Mouse (Mus musculus) liver, embryonic 14.5 days (tissue): ENCODE results near the gene Klri2. TPM values are rescaled to one million over a fixed set of nuclear protein-coding genes. Genes with fewer than 3 reads are reported as not detected.

Experiments
- ATAC-seq: fragments of 200-750 bp; cut with Nextera tagmentation; 2 replicates; pipeline ENCODE4 v1.8.0; 2017; ENCODE audit warnings: moderate number of reproducible peaks, mild to moderate bottlenecking, moderate library complexity; ENCODE audit not compliant: insufficient read depth
- DNase-seq, 3 experiments: peaks; one replicate each; pipeline ENCODE4 v3.0.0-alpha.2; 2012 to 2013; ENCODE audit warnings: low read depth in 3 of 3, low spot score in 3 of 3
- H3K27ac ChIP-seq: fragments of 300-500 bp; sonication (generic); 2 replicates; pipeline ENCODE4 v1.5.1; 2014; ENCODE audit warnings: moderate library complexity, mild to moderate bottlenecking, control low read depth, inconsistent platforms
- H3K27me3 ChIP-seq: fragments of 300-500 bp; sonication (generic); 2 replicates; pipeline ENCODE4 v1.6.1; 2014; ENCODE audit warnings: mild to moderate bottlenecking, low read length, moderate library complexity; ENCODE audit not compliant: control insufficient read depth, insufficient read depth
- H3K36me3 ChIP-seq: fragments of 300-500 bp; sonication (generic); replicated peaks from 2 replicates; pipeline ENCODE4 v1.6.1; 2014; ENCODE audit warnings: low read depth; ENCODE audit not compliant: control insufficient read depth, insufficient read depth
- H3K4me1 ChIP-seq, 2 experiments: fragments of 200-500 bp in 1 of 2; fragments of 300-500 bp in 1 of 2; sonication (generic) in 1 of 2; replicated peaks; 2 replicates each; pipeline ENCODE4 v1.6.1; 2012 to 2014; ENCODE audit warnings: antibody characterized with exemption in 1 of 2, inconsistent platforms in 1 of 2, low read length in 1 of 2; ENCODE audit not compliant: control insufficient read depth in 2 of 2, insufficient read depth in 2 of 2
- H3K4me2 ChIP-seq: fragments of 300-500 bp; sonication (generic); 2 replicates; pipeline ENCODE4 v1.6.1; 2014; ENCODE audit warnings: low read depth, mild to moderate bottlenecking, control low read depth, moderate library complexity
- H3K4me3 ChIP-seq, 2 experiments: fragments of 200-500 bp in 1 of 2; fragments of 300-500 bp in 1 of 2; sonication (generic) in 1 of 2; 2 replicates each; pipeline ENCODE4 v1.5.1; 2012 to 2014; ENCODE audit warnings: low read depth in 2 of 2, low read length in 2 of 2, mild to moderate bottlenecking in 2 of 2, control low read depth in 1 of 2, inconsistent platforms in 1 of 2, moderate library complexity in 1 of 2; ENCODE audit not compliant: insufficient read depth in 1 of 2
- H3K9ac ChIP-seq: fragments of 300-500 bp; sonication (generic); replicated peaks from 2 replicates; pipeline ENCODE4 v1.6.1; 2014; ENCODE audit warnings: mild to moderate bottlenecking, control low read depth, moderate library complexity
- H3K9me3 ChIP-seq: fragments of 300-500 bp; sonication (generic); 2 replicates; pipeline ENCODE4 v1.6.1; 2016; ENCODE audit warnings: low read length, mixed read lengths; ENCODE audit not compliant: control insufficient read depth
- CTCF ChIP-seq: IDR thresholded peaks from 2 replicates; pipeline ENCODE4 v1.5.1; 2016; ENCODE audit warnings: antibody characterized with exemption, low read depth, control low read depth
- EP300 ChIP-seq: IDR thresholded peaks from 2 replicates; pipeline ENCODE4 v1.6.1; 2016; ENCODE audit warnings: antibody characterized with exemption, low read depth
- WGBS: fragments of 180-500 bp; shearing (Covaris S2); extraction: QIAGEN DNeasy Blood & Tissue Kit; methylation state at CpG from one replicate; pipeline ENCODE4 v1.1.7; 2014; ENCODE audit not compliant: insufficient replicate concordance; 5-methylcytosine and 5-hydroxymethylcytosine counted together
- polyA plus RNA-seq, 2 experiments: library from polyadenylated mRNA; depleted of rRNA in 1 of 2; stranded (reverse) in 1 of 2; unstranded in 1 of 2; fragments of >200 nt; fragmentation: Nextera tagmentation in 1 of 2; extraction: Ambion mirVana in 1 of 2; gene quantifications; 2 replicates each; pipeline versions ENCODE4 v1.2.1 to v1.2.3; 2012 to 2014

Klri2 gene
- polyA plus RNA-seq, 2 experiments = not detected

DNA sequence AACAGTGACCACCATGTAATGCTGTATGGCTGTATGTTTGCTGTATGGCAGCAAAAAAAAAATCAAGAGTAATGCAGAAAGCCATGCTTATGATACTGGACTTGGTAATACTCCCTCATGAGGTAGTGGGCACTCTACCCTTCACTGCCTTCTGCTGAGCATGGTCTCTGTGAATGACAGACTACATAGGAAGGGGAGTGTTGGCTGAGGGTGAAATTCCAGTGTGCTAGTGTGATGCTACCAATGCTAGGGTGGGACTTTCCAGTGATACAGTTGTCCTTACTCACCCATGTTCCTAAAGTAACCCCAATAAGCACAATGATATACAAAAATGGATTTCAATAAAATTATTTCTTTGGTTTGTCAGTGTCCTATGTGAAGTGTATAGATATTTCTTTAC lies 3.9 kb downstream of the Klri2 start:
- no peaks in the 10 kb centered on the region for H3K27me3 ChIP-seq
- no peak for DNase-seq
- no peaks in the 10 kb centered on the region for H3K36me3 ChIP-seq
- H3K9ac ChIP-seq = no peak overlapping the region
- ATAC-seq = no peak
- H3K4me3 ChIP-seq = no peak overlapping the region
- no peak for TF ChIP-seq CTCF
- no peak for TF ChIP-seq EP300
- no peaks in the 10 kb centered on the region for H3K9me3 ChIP-seq
- no peak overlapping the region for H3K4me2 ChIP-seq
- no peaks in the 10 kb centered on the region for H3K4me1 ChIP-seq
- H3K27ac ChIP-seq = no peak overlapping the region

DNA sequence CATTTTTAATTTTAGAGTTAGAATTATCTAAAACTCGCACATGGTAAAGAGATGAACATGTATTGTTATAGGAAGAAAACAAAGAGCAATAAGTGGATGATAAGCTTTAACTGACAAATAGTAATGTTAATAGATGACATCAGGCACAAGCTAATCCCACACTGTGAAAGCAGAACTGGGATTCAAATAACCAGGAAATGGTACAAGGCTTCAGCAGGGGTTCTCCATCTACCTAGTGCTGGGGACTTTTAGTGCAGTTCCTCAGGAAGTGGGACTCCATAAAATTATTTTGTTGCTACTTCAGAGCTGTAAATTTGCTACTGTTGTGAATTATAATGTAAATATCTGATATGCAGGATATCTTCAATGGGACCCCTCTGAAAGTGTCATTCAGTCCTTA lies 13.0 kb downstream of the Klri2 start:
- WGBS = 54% methylated on average over 1 of the region's 1 CpGs

DNA sequence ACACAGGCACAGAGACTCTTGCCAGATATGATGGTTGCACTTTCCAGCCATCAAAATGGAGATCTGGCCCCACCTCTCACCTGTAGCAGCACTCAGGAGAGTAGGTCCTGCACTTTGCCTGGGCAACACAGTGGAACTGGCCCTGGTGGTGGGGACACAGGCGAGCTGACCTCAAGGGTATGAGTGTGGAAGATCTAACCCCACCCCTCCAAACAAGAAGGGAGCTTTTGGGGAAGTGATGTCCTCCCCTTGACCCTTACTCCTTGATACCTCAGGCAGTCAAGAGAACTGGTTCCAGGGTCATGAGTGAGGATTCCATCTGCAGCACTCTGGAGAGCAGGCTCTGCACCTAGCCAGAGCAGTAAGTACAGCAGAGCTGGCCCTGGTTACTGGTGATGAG lies 18.9 kb downstream of the Klri2 start:
- H3K4me3 ChIP-seq = no peak overlapping the region
- H3K4me1 ChIP-seq = no peaks in the 10 kb centered on the region
- no peaks in the 10 kb centered on the region for H3K9me3 ChIP-seq
- 23% methylated on average over 1 of the region's 1 CpGs for WGBS
- no peak overlapping the region for H3K27ac ChIP-seq
- no peak overlapping the region for H3K9ac ChIP-seq
- TF ChIP-seq EP300 (no peak), CTCF (no peak)
- ATAC-seq = no peak
- DNase-seq = no peak
- H3K4me2 ChIP-seq = no peak overlapping the region
- no peaks in the 10 kb centered on the region for H3K36me3 ChIP-seq
- H3K27me3 ChIP-seq = no peaks in the 10 kb centered on the region

More for the DNA sequence above, 13.0 kb downstream of the Klri2 start:
- Histone ChIP-seq H3K9ac (no peak overlapping the region), H3K36me3 (no peaks in the 10 kb centered on the region), H3K4me1 (no peaks in the 10 kb centered on the region), H3K27me3 (no peaks in the 10 kb centered on the region), H3K4me3 (no peak overlapping the region), H3K9me3 (no peaks in the 10 kb centered on the region), H3K4me2 (no peak overlapping the region), H3K27ac (no peak overlapping the region)
- ATAC-seq = no peak
- DNase-seq = no peak
- TF ChIP-seq CTCF = no peak
- no peak for TF ChIP-seq EP300

DNA sequence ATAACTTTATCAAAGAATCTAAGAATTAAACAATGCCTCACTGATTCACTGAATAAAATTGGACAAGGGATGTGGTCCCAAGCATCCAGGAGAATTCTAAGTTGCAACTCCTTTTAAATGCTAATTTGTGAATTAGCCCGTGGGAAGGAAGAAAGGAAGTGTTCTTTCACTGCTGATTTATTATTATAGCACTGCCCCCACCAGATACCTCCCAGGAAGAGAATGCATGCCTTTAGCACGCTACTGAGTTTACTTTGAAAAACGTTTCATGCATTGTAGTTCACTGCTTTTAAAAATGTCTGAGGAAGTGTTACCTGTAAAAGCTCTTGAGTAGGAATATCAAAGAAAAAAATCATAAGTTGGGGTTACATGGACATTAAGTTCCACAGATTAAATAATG lies 19.8 kb downstream of the Klri2 start:
- H3K9me3 ChIP-seq = no peaks in the 10 kb centered on the region
- DNase-seq (no peak), ATAC-seq (no peak)
- no peaks in the 10 kb centered on the region for H3K4me1 ChIP-seq
- no peak overlapping the region for H3K4me3 ChIP-seq
- no peaks in the 10 kb centered on the region for H3K27me3 ChIP-seq
- WGBS = 9% methylated on average over 3 of the region's 3 CpGs
- H3K4me2 ChIP-seq = no peak overlapping the region
- H3K36me3 ChIP-seq = no peaks in the 10 kb centered on the region
- H3K27ac ChIP-seq = no peak overlapping the region
- H3K9ac ChIP-seq = no peak overlapping the region
- no peak for TF ChIP-seq CTCF
- no peak for TF ChIP-seq EP300

DNA sequence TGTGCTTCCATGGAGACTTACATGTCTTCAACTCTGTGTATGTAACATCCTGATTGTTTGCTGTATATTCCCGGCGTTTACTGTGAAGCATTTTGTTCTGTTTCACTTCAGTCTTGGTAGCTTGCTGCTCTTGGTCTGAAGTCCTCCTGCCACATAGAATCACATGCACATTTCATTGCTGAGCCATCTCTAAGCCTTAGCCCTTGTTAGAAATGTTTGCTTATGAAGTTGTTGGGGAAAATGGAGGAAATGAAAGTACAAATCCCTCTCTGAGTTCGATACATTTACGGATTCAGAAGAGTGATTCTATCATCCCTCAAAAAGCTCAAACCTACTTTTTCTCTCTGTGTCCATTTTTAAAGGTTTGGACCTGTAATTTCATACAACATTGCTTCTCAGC lies 23.3 kb downstream of the Klri2 start, which contains the start of gene Klri1:
TSS of gene Klri1 (minus strand) at position 101 of the 400 bp plus-strand sequence.
- no peaks in the 10 kb centered on the region; a peak in 1 of 4 replicates for H3K4me1 ChIP-seq
- no peak within 1 kb of the TSS for H3K4me2 ChIP-seq
- ATAC-seq (no peak), DNase-seq (no peak)
- TF ChIP-seq EP300 = no peak
- TF ChIP-seq CTCF = no peak
- H3K9ac ChIP-seq = no peak within 1 kb of the TSS
- H3K4me3 ChIP-seq = no peak within 1 kb of the TSS
- no peak within 1 kb of the TSS for H3K27ac ChIP-seq
- H3K9me3 ChIP-seq = no peaks in the 10 kb centered on the region
- 76% methylated on average over 4 of the region's 4 CpGs for WGBS
- H3K36me3 ChIP-seq = no peaks in the 10 kb centered on the region
- no peaks in the 10 kb centered on the region for H3K27me3 ChIP-seq
